Mouse (Mus musculus) MEL (cell line): Measurements from ENCODE around the gene Cul3.

ENCODE experiments used
- EP300 ChIP-seq, 2 experiments: IDR thresholded peaks; 2 replicates each; pipeline ENCODE4 v1.6.1; 2011; ENCODE audit warnings: improper control_type of control experiment in 2 of 2, low read length in 2 of 2, low read depth in 1 of 2, mild to moderate bottlenecking in 1 of 2
- ZMIZ1 ChIP-seq: IDR thresholded peaks from 2 replicates; pipeline ENCODE4 v1.6.1; 2012; ENCODE audit warnings: low read depth, mild to moderate bottlenecking, inconsistent platforms, low read length, improper control_type of control experiment, moderate library complexity

DNA sequence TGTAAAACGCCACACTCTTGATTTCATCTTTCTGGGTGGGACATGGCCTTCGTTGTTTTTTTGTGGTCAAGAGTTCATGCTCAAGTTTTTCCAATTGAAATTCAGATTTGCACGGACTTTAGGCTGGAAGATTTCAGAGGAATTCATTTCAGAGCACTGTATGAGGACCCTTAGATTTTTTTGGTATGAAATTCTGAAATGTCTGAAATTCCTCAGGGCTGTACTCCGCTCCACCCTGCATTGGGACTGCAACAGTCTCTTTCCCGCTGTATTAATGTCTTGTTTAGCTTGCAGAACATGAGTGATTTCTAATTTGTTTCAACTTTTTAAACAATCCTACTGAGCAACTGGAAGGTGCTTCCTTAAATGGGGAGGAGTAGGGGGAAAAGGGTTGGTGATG, 90.0 kb downstream of the Cul3 start:
- TF ChIP-seq EP300 (IDR thresholded peaks at IDR 0.05; ENCODE audit: low read depth in 1 of 2, low read length in 2 of 2) = no peak
- no peak for TF ChIP-seq ZMIZ1
